Mouse (Mus musculus) frontal cortex, postnatal 14 days (tissue): Measurements from ENCODE around the gene Shmt2.

ENCODE experiments used
- DNase-seq, 2 experiments: peaks; one replicate each; pipeline ENCODE4 v3.0.0; 2022; ENCODE audit warnings: low spot score in 2 of 2

Shmt2 gene

DNA sequence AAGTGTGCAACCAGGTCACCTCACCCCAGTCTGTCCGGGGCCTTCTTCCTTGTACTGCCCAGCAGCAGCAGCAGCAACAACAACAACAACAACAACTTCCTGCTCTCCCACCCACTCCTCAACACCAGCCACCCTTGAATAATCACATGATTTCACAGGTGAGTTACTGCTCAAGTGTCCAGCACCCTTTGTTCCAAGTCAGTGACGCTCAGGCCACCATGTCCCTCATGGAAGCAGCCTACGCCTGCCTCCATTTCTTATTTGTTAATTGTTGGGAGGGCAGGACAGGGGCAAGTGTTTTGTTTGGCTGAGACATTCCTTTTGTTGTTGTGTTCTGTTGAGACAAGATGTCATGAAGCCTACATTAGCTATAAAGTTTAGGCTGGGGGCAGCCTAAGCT is 45.7 kb downstream of the Shmt2 start:
- no peak for DNase-seq

- DNase-seq: no peak
Measured at GRCm38 (mm10) chr10:127475175-127475574, 47.1 kb downstream of the Shmt2 start.

DNA sequence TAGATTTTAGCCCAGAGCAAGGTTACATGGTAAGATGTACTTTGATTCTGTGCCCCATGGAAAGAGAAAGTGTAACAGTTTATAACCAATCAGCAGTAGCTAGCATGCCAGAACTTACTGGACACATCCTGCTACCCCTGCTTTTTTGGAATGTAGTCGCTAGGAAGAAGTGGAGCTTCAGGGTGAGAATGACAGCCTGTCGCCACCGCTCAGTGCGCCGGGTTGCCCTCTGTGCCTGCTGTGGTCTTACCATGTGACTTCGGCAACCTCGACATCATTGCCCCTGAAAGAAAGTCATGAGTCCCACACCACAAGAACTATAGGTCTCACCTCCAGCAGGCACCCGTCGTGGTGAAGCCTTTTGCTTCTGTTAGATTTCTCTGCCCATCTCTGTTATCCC is 49.5 kb downstream of the Shmt2 start:
- DNase-seq: no peak

DNA sequence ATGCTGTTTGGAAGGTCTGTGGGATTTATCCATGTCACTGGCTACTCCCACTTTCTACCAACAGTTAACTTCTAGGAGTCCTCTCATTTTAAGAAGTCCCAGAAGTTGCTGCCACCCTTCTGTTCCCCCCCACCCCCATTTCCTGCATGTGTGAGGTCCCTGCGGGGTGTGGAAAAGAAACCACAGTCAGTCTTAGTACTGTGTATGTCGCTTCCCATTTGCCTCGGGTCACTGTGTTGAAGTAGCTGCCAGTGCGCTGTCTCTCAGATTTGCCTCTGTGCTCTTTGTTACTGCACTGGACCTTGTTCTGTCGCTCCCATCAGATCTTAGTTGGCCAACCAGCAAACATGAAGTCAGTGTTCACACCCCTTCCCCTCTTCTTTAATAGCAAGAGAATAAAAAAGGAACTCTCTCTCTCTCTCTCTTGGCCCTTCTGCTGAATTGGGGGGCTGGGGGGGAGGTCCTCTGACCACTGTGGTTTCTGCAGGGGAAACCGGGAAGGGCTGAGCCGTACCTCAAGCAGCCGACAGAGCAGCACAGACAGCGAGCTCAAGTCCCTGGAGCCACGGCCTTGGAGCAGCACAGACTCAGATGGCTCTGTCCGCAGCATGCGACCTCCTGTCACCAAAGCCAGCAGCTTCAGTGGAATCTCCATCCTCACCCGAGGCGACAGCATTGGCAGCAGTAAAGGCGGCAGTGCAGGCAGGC is 50.8 kb downstream of the Shmt2 start:
- no peak for DNase-seq
